Mouse (Mus musculus): ENCODE measurements around the gene Ccdc60. TPM values are rescaled to one million over a fixed set of nuclear protein-coding genes. Genes with fewer than 3 reads are reported as not detected.

The Ccdc60 gene
- polyA plus RNA-seq, 1 experiment from 2014 or later = 2.5 TPM

DNA sequence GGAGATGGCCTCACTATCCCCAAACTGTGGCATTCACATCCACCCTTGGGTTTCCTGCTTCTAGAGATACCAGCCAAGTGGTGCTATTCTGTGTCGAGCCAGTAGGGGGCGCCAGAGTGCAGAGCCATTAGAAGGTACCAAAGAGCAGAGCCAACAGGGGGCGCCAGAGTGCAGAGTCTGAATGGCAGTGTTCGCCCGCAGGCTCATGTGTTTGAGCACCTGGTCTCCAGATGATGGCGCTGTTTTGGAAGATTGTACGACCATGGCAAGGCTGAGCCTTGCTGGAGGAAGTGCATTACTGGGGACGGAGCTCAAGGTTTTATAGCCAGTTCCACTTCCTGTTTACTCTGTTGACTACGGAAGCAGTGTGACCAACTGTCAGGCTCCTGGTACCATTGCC is 172.2 kb downstream of the Ccdc60 start:
- H3K4me3 ChIP-seq (ENCODE audit: low read length) = no peak overlapping the region
- no peaks in the 10 kb centered on the region for H3K4me1 ChIP-seq (replicated peaks; ENCODE audit: control insufficient read depth, insufficient read depth, low read length)
- no peak overlapping the region for H3K9ac ChIP-seq (ENCODE audit: low read length)
- H3K27me3 ChIP-seq (ENCODE audit: control insufficient read depth, insufficient read depth, low read depth, low read length) = no peaks in the 10 kb centered on the region
- H3K9me3 ChIP-seq (ENCODE audit: control insufficient read depth, low read length) = no peaks in the 10 kb centered on the region
- H3K4me2 ChIP-seq (ENCODE audit: low read depth, low read length) = no peak overlapping the region
- no peaks in the 10 kb centered on the region for H3K36me3 ChIP-seq (ENCODE audit: control insufficient read depth, insufficient read depth, low read length)
- WGBS = 39% methylated on average over 9 of the region's 9 CpGs
- H3K27ac ChIP-seq (ENCODE audit: low read length) = no peak overlapping the region
- no peak for ATAC-seq (ENCODE audit: low read depth)

DNA sequence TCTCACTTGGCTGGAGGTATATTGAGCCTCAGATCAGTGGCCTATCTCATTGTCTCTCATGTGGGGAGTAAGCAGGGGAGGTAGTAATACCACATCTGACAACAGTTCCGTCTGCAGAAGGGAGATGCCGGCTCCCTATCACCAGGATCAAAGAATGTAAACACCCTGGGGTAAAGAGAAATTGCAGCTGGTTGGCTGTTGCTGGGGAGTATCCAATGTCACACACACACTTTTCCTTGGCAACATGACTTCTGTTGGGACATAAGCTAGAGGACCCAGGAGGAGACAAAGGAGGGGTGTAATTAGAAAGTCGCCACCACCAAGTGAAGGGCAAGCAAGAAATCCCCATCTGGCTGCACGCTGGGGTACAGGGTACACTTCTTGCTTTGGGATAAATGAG is 172.7 kb downstream of the Ccdc60 start:
- Histone ChIP-seq H3K4me2 (ENCODE audit: low read depth, low read length) (no peak overlapping the region), H3K4me3 (ENCODE audit: low read length) (no peak overlapping the region), H3K36me3 (ENCODE audit: control insufficient read depth, insufficient read depth, low read length) (no peaks in the 10 kb centered on the region), H3K27ac (ENCODE audit: low read length) (no peak overlapping the region), H3K9ac (ENCODE audit: low read length) (no peak overlapping the region), H3K4me1 (replicated peaks; ENCODE audit: control insufficient read depth, insufficient read depth, low read length) (no peaks in the 10 kb centered on the region), H3K9me3 (ENCODE audit: control insufficient read depth, low read length) (no peaks in the 10 kb centered on the region), H3K27me3 (ENCODE audit: control insufficient read depth, insufficient read depth, low read depth, low read length) (no peaks in the 10 kb centered on the region)
- ATAC-seq (ENCODE audit: low read depth) = peak; percentile 67
- 24% methylated on average over 4 of the region's 4 CpGs for WGBS

DNA sequence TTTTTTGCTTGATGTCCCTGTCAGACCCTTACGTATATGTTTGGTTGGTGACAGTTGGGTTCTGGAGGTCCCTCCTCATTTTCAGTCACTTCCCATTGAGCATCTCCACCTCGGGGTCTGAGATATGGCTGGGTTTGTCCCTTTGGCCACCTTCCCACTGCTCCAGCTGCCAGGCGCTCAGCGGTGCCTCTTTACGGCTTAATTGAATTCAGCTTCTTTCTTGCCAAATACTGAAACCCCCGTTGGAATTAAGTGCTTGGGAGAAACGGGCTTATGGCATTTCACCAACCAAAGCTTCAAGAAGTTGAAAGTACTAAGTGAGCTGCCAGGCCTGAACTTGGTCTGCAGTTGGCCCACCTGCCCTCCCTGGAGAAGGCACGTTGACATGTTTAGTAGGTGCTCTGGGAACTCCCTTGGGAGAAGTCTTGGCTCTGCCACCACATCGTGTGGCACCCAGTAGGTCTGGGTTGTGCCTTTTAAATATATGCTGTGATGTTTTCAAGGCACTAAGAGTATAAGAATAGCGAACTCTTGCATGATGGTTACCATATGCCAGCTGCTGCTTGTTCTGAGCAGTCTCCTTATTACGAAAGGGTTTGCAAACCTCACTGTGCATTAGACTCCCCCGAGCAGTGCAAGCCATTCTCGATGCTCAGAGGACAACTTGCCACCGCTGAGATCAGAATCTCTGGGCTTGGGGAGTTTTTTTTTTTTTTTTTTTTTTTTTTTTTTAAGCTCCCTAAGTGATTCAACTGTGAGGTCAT is 173.5 kb downstream of the Ccdc60 start:
- H3K27ac ChIP-seq (ENCODE audit: low read length) = peak overlapping the region; percentile 44; the same call in 1 of the 2 replicates

DNA sequence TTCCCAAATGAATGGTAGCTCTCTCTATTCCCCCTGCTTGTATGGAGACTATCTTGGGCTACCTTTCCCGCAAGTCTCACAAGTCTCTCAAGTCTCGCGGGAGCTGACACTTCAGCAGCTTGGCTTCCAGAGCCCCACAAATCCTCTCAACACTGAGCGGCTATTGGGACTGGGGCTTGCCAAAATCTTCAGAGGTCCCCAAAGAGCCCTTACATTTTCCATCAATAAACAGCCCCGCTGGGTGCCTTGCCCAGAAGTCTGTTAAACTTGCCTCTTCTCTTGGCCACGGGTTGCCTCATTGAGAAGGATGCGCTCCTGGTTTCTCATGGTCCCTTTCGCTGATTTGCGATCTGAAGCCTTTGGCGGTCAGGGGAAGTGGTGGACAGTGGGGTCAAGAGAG is 180.1 kb downstream of the Ccdc60 start:
- H3K4me2 ChIP-seq (ENCODE audit: low read depth, low read length) = no peak overlapping the region
- H3K9ac ChIP-seq (ENCODE audit: low read length) = no peak overlapping the region
- H3K36me3 ChIP-seq (ENCODE audit: control insufficient read depth, insufficient read depth, low read length) = no peaks in the 10 kb centered on the region
- no peak overlapping the region for H3K27ac ChIP-seq (ENCODE audit: low read length)
- H3K27me3 ChIP-seq (ENCODE audit: control insufficient read depth, insufficient read depth, low read depth, low read length) = no peaks in the 10 kb centered on the region
- no peaks in the 10 kb centered on the region for H3K9me3 ChIP-seq (ENCODE audit: control insufficient read depth, low read length)
- no peak overlapping the region for H3K4me3 ChIP-seq (ENCODE audit: low read length)
- no peaks in the 10 kb centered on the region for H3K4me1 ChIP-seq (replicated peaks; ENCODE audit: control insufficient read depth, insufficient read depth, low read length)
- no peak for ATAC-seq (ENCODE audit: low read depth)
- WGBS = 88% methylated on average over 10 of the region's 10 CpGs

More for the DNA sequence above, 173.5 kb downstream of the Ccdc60 start:
- Histone ChIP-seq H3K9ac (ENCODE audit: low read length) (no peak overlapping the region), H3K4me1 (replicated peaks; ENCODE audit: control insufficient read depth, insufficient read depth, low read length) (no peaks in the 10 kb centered on the region), H3K36me3 (ENCODE audit: control insufficient read depth, insufficient read depth, low read length) (no peaks in the 10 kb centered on the region), H3K9me3 (ENCODE audit: control insufficient read depth, low read length) (no peaks in the 10 kb centered on the region), H3K4me3 (ENCODE audit: low read length) (no peak overlapping the region), H3K4me2 (ENCODE audit: low read depth, low read length) (no peak overlapping the region), H3K27me3 (ENCODE audit: control insufficient read depth, insufficient read depth, low read depth, low read length) (no peaks in the 10 kb centered on the region)
- WGBS = 49% methylated on average over 14 of the region's 14 CpGs
- peak; percentile 85 for ATAC-seq (ENCODE audit: low read depth)

DNA sequence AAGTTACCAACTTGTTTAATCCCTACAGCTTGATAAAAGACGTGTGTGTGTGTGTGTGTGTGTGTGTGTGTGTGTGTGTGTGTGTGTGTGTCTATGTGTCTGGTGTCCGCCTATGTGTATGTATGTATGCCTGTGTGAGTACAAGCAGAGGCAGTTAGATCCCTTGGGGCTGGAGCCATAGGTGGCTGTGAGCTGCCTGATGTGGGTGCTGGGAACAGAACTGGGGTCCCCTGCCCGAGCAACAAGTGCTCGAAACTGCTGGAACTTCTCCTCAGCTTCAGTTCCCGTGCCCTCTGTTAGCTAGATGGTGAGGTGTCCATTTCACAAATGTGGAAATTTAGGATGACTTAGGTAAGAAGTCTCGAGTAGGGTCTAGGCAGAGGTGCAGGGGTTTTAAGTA is 204.6 kb downstream of the Ccdc60 start:
- H3K9me3 ChIP-seq (ENCODE audit: control insufficient read depth, low read length) = no peaks in the 10 kb centered on the region
- 80% methylated on average over 6 of the region's 6 CpGs for WGBS
- H3K27me3 ChIP-seq (ENCODE audit: control insufficient read depth, insufficient read depth, low read depth, low read length) = peaks cover 17% of the 10 kb centered on the region
- no peaks in the 10 kb centered on the region for H3K4me1 ChIP-seq (replicated peaks; ENCODE audit: control insufficient read depth, insufficient read depth, low read length)
- no peaks in the 10 kb centered on the region for H3K36me3 ChIP-seq (ENCODE audit: control insufficient read depth, insufficient read depth, low read length)
- no peak overlapping the region for H3K4me2 ChIP-seq (ENCODE audit: low read depth, low read length)
- H3K27ac ChIP-seq (ENCODE audit: low read length) = no peak overlapping the region
- H3K9ac ChIP-seq (ENCODE audit: low read length) = no peak overlapping the region
- H3K4me3 ChIP-seq (ENCODE audit: low read length) = no peak overlapping the region
- ATAC-seq (ENCODE audit: low read depth) = no peak

DNA sequence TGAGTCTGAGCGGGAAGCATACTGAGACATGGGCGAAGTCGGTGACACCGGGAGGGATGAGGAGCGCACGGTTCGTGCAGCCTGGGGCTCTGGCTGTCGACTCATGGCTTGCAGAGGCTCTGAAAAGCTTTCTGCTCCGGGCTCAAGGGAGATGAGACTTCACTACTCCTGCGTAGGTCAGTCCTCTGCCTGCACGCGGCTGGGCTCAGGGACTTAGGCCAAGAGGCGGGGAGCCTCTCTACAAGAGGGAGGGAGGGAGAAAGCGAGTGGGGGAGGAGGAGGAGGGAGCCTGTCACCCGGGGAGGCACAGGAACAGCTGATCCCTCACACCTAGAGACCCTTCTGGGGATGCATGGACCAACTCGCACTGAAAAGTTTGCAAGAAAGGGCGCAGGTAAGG is 205.7 kb downstream of the Ccdc60 start, which contains the start of gene Tmem233:
Gene Tmem233, minus strand, starts transcription at position 164 of the 400 bp plus-strand sequence.
- no peaks in the 10 kb centered on the region for H3K9me3 ChIP-seq (ENCODE audit: control insufficient read depth, low read length)
- no peak for ATAC-seq (ENCODE audit: low read depth)
- H3K27ac ChIP-seq (ENCODE audit: low read length) = no peak within 1 kb of the TSS
- no peak within 1 kb of the TSS; the same call in 1 of the 2 replicates for H3K4me3 ChIP-seq (ENCODE audit: low read length)
- H3K27me3 ChIP-seq (ENCODE audit: control insufficient read depth, insufficient read depth, low read depth, low read length) = peaks cover 17% of the 10 kb centered on the region
- 10% methylated on average over 17 of the region's 17 CpGs for WGBS
- no peaks in the 10 kb centered on the region for H3K36me3 ChIP-seq (ENCODE audit: control insufficient read depth, insufficient read depth, low read length)
- no peak within 1 kb of the TSS for H3K9ac ChIP-seq (ENCODE audit: low read length)
- H3K4me2 ChIP-seq (ENCODE audit: low read depth, low read length) = peak within 1 kb of the TSS; percentile 15; the same call in 1 of the 2 replicates
- no peaks in the 10 kb centered on the region for H3K4me1 ChIP-seq (replicated peaks; ENCODE audit: control insufficient read depth, insufficient read depth, low read length)

DNA sequence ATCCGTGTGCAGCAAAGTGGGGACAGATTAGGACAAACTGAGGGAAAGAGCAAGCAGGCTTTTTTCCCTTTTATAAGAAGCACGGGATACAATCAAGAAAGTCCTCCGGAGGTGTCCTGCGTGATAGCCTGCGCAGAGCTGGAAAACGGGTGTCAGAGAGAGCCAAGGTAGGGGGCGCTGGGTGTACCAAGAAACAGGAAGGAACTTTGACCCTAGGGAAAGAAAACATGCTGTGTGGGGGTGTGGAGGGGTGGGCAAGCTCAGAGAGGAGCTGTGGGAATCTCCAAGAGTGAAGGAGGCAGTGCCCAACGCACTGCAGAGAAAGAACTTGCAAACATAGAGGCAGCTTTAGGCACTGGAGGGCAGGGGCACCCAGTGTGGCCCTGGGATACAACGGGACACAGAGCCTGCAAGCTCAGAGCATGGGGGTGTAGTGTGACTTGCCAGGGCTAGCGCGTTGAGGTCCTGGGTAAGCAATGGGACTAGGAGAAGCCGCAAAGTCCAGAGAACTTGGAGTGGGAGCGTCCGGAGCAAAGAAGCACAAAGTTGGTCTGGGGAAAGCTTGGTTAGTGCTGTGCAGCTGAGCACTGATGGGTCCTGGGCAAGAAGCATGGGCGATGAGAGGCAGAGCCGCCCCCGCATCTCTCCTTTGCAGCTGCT is 206.4 kb downstream of the Ccdc60 start:
- no peaks in the 10 kb centered on the region for H3K9me3 ChIP-seq (ENCODE audit: control insufficient read depth, low read length)
- H3K27me3 ChIP-seq (ENCODE audit: control insufficient read depth, insufficient read depth, low read depth, low read length) = peaks cover 17% of the 10 kb centered on the region
- H3K27ac ChIP-seq (ENCODE audit: low read length) = no peak overlapping the region
- no peak overlapping the region for H3K9ac ChIP-seq (ENCODE audit: low read length)
- no peaks in the 10 kb centered on the region for H3K4me1 ChIP-seq (replicated peaks; ENCODE audit: control insufficient read depth, insufficient read depth, low read length)
- 33% methylated on average over 17 of the region's 17 CpGs for WGBS
- H3K4me3 ChIP-seq (ENCODE audit: low read length) = no peak overlapping the region; the same call in 1 of the 2 replicates
- H3K4me2 ChIP-seq (ENCODE audit: low read depth, low read length) = 0 out of 2 replicates have a peak overlapping the region, but pooled peaks have one; percentile 15
- no peak for ATAC-seq (ENCODE audit: low read depth)
- H3K36me3 ChIP-seq (ENCODE audit: control insufficient read depth, insufficient read depth, low read length) = no peaks in the 10 kb centered on the region

DNA sequence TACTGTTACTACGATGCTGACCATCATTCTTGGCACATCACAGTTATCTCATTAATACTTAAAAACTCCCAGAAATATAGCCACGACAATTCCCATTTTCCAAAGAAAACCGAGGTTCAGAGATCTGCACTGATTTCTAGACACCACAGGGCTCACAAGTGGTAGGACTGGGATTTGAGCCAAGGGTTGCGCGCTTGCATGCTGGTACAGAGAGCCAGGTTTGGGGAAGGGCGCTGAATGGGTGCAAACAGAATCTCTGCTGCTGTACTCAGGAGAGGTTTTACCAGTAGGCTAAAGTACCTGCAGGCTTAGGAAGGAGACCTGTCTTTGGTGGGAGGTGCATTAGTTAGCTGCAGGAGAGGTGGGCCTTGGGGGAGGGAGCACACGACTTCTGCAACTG is 207.2 kb downstream of the Ccdc60 start:
- WGBS = 66% methylated on average over 7 of the region's 7 CpGs
- Histone ChIP-seq H3K4me3 (ENCODE audit: low read length) (no peak overlapping the region), H3K4me1 (replicated peaks; ENCODE audit: control insufficient read depth, insufficient read depth, low read length) (no peaks in the 10 kb centered on the region), H3K4me2 (ENCODE audit: low read depth, low read length) (no peak overlapping the region), H3K36me3 (ENCODE audit: control insufficient read depth, insufficient read depth, low read length) (no peaks in the 10 kb centered on the region), H3K27me3 (ENCODE audit: control insufficient read depth, insufficient read depth, low read depth, low read length) (peaks cover 17% of the 10 kb centered on the region), H3K9ac (ENCODE audit: low read length) (no peak overlapping the region), H3K27ac (ENCODE audit: low read length) (no peak overlapping the region), H3K9me3 (ENCODE audit: control insufficient read depth, low read length) (no peaks in the 10 kb centered on the region)
- ATAC-seq (ENCODE audit: low read depth) = no peak

DNA sequence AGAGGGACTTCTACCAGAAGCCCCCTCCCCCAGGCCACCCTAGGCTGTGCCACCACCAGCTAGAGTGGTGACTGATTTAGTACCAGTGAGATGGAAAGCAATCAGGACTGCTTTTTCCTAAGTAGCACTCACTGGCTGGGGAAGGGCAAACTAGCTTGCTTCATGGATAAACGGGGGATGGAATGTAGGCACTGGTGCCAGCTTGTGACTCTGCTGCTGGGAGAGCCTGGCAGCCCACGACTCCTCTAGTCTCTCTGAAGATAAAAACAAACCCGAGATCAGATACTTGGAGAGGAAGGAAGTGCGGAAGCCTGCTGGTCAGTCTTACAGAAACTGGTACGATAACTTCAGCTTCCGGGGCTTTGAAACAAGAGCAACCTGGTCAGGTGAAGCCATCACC is 208.0 kb downstream of the Ccdc60 start:
- no peaks in the 10 kb centered on the region for H3K36me3 ChIP-seq (ENCODE audit: control insufficient read depth, insufficient read depth, low read length)
- no peak overlapping the region for H3K4me2 ChIP-seq (ENCODE audit: low read depth, low read length)
- no peak for ATAC-seq (ENCODE audit: low read depth)
- H3K27me3 ChIP-seq (ENCODE audit: control insufficient read depth, insufficient read depth, low read depth, low read length) = peaks cover 17% of the 10 kb centered on the region
- H3K9ac ChIP-seq (ENCODE audit: low read length) = no peak overlapping the region
- H3K4me3 ChIP-seq (ENCODE audit: low read length) = no peak overlapping the region
- 46% methylated on average over 6 of the region's 6 CpGs for WGBS
- H3K4me1 ChIP-seq (replicated peaks; ENCODE audit: control insufficient read depth, insufficient read depth, low read length) = no peaks in the 10 kb centered on the region
- H3K27ac ChIP-seq (ENCODE audit: low read length) = no peak overlapping the region
- H3K9me3 ChIP-seq (ENCODE audit: control insufficient read depth, low read length) = no peaks in the 10 kb centered on the region

All from lung, embryonic 16.5 days (tissue).